Mouse (Mus musculus) heart, adult 2 months (tissue): ENCODE measurements around the gene Ano10.

Experiments used
- CTCF ChIP-seq: fragments of 200-600 bp; IDR thresholded peaks from 2 replicates; pipeline ENCODE4 v1.8.1; 2022; ENCODE audit warnings: antibody characterized with exemption, mild to moderate bottlenecking, moderate library complexity
- EP300 ChIP-seq: fragments of 200-500 bp; IDR thresholded peaks from 2 replicates; pipeline ENCODE4 v1.6.1; 2011; ENCODE audit warnings: low read depth, low read length, control low read depth; ENCODE audit not compliant: insufficient read depth

GRCm38 (mm10) chr9:122139236-122139635 is 155.0 kb downstream of the Ano10 start:
- TF ChIP-seq EP300 = no peak
- no peak for TF ChIP-seq CTCF
